Mouse (Mus musculus): ENCODE data around the gene Cgrrf1.

Cgrrf1 gene

GRCm38 (mm10) chr14:46821873-46822716, 9.8 kb upstream of the Cgrrf1 start, which contains the start of gene Gmfb:
Gene Gmfb (minus strand): TSS chr14:46822242.
- DNase-seq (ENCODE audit: extremely low read depth, insufficient read length, low spot score) = peak; percentile 94

- DNase-seq (ENCODE audit: extremely low read depth, insufficient read length, low spot score) = no peak
Observed at GRCm38 (mm10) chr14:46823996-46824395, 7.9 kb upstream of the Cgrrf1 start.

GRCm38 (mm10) chr14:46827430-46827829, 4.5 kb upstream of the Cgrrf1 start:
- DNase-seq (ENCODE audit: extremely low read depth, insufficient read length, low spot score) = no peak

DNA sequence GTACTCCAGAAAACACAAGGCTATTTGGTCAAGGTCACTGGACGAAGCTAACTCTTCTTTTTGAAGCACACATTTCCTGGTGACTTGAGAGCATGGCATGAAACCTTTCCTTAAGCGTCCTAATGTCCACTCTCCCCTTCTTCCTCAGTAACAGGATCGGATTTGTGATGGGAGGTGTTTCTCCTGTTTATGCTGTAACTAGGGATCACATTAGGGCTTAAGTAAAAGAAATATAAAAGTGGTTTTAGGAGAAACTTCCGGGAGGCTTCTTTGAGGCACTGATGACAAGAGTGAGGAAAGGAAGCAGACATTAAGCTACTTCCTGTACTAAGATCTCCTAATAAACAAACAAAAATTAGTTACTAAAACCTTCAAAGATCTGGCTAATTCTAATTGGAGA, 630 bp upstream of the Cgrrf1 start:
- DNase-seq (ENCODE audit: extremely low read depth, insufficient read length, low spot score) = peak; percentile 30

GRCm38 (mm10) chr14:46832354-46833272, 688 bp downstream of the Cgrrf1 start:
- DNase-seq (ENCODE audit: extremely low read depth, insufficient read length, low spot score) = no peak

- DNase-seq (ENCODE audit: extremely low read depth, insufficient read length, low spot score) = no peak
Observed at GRCm38 (mm10) chr14:46839326-46839725, 7.4 kb downstream of the Cgrrf1 start.

DNA sequence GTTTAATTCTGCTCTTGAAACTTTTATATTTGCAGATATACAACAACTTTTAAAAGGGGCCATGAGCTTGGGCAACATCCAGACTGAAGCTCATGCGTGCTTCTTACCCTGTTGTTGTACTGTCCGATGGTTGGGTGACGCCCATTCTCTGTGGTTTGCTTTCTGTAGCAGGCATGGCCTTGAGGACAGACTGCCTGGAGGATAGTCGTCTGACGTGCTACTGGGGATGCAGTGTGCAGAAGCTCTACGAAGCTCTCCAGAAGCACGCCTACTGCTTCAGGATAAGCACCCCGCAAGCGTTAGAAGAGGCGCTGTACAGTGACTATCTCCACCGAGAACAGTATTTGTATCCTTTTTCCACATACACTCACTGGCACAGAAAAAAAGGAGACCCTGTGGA, 13.8 kb downstream of the Cgrrf1 start:
- no peak for DNase-seq (ENCODE audit: extremely low read depth, insufficient read length, low spot score)

- no peak for DNase-seq (ENCODE audit: extremely low read depth, insufficient read length, low spot score)
Observed at GRCm38 (mm10) chr14:46848063-46848590, 16.2 kb downstream of the Cgrrf1 start.

DNA sequence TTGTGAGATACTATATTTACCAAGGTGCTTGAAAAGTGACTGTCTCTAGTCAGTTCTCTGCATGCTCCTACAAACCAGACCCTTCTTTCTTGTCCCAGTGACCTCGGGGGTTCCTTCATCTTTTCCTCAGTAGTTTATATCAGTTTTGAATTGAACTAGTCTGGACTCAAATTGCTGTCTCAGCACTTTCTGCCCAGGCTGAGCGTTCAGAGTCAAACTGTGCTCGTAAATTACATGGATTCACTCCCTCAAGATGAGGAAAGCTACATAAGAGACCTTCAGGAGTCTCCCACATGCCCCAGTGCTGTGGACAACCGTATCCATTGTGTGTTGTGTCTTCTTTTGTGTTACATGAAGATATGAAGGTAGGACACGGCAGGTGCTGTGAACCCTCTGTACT, 16.8 kb downstream of the Cgrrf1 start:
- no peak for DNase-seq (ENCODE audit: extremely low read depth, insufficient read length, low spot score)

DNA sequence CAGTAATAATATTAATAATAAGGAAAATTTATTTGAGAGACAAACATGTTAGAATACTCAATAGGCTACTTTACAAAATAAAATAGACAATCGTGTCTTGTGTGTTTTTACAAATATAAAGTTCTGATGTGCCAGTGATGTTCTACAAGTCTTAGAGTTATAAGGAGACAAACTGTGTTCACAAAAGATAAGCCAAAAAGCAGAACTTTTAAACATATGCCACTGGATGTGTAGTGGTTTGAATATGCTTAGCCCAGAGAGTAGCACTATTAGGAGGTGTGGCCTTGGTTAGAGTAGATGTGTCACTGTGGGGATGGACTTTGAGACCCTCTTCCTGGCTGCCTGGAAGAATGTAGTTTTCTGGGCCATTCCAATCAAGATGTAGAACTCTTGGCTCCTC, 17.8 kb downstream of the Cgrrf1 start:
- no peak for DNase-seq (ENCODE audit: extremely low read depth, insufficient read length, low spot score)

DNA sequence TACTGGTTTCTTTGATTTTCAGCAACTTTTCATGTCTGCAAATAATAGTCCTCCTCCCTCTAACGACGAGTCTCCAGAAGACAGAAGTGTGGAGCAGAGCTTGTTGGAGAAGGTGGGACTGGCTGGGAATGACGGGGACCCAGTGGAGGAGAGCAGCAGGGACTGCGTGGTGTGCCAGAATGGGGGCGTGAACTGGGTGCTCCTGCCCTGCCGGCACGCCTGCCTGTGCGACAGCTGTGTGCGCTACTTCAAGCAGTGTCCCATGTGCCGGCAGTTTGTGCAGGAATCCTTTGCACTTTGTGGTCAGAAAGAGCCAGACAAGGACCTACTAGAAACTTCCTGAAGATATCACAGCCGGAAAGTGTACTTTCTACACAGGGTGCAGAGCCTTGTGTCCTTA, 21.8 kb downstream of the Cgrrf1 start:
- no peak for DNase-seq (ENCODE audit: extremely low read depth, insufficient read length, low spot score)

- no peak for DNase-seq (ENCODE audit: extremely low read depth, insufficient read length, low spot score)
Observed at GRCm38 (mm10) chr14:46862922-46863321, 31.0 kb downstream of the Cgrrf1 start.

DNA sequence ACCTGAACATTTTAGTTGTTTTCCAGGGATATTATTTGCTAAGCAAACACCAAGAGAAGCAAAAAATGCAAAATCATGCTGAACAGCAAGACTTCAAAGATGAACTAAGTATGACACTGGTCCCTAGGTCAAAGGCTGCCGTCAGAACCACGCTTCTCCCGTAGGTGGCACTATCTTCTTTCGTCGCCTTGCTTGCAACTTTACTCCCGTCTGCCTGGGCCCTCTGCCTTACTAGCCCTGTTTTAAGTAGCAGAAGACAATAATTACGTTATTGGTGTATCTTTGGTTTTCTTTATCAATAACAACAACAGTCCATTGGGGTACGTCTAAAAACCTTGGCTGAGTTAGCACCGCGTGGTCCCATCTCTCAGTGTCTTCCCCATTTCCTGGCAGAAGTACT, 49.0 kb downstream of the Cgrrf1 start:
- peak; percentile 39 for DNase-seq (ENCODE audit: extremely low read depth, insufficient read length, low spot score)

- peak; percentile 7 for DNase-seq (ENCODE audit: extremely low read depth, insufficient read length, low spot score)
Observed at GRCm38 (mm10) chr14:46881581-46882430, 49.9 kb downstream of the Cgrrf1 start.

DNA sequence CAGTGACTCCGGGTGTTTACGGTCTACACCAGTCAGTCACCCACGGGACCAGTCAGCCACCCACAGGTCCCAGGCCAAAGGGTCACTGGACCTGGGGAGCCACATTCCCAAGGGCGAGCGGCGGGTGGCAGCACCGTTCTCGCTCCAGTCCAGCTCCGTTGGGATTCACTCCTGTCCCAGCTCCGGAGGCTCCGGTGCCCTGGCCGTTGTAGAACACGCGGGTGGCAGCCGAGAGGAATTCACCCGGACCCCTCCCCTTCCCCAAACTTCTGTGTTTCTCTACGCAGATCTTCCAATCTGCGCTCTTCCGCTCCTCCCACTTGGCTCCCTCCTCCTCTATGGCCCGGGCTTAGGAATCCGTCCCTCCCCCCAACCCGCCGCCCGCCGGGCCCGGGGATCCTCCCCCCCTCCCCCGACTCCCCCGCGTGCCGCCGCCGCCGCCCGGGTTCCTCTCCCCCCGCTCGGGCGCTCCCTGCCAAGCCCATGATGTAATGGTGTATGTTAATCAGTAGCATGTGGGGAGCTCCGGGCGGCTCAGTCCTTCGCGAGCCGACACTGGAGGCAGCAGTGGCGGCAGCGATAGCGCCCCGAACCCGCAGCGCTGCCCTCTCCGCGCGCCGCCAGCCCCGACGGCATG, 50.6 kb downstream of the Cgrrf1 start, which contains the start of gene Samd4:
TSS of gene Samd4 (plus strand) at position 424 of the 637 bp plus-strand sequence.
- DNase-seq (ENCODE audit: extremely low read depth, insufficient read length, low spot score) = peak; percentile 88

- peak; percentile 79 for DNase-seq (ENCODE audit: extremely low read depth, insufficient read length, low spot score)
Observed at GRCm38 (mm10) chr14:46883068-46883870, 51.3 kb downstream of the Cgrrf1 start.

DNA sequence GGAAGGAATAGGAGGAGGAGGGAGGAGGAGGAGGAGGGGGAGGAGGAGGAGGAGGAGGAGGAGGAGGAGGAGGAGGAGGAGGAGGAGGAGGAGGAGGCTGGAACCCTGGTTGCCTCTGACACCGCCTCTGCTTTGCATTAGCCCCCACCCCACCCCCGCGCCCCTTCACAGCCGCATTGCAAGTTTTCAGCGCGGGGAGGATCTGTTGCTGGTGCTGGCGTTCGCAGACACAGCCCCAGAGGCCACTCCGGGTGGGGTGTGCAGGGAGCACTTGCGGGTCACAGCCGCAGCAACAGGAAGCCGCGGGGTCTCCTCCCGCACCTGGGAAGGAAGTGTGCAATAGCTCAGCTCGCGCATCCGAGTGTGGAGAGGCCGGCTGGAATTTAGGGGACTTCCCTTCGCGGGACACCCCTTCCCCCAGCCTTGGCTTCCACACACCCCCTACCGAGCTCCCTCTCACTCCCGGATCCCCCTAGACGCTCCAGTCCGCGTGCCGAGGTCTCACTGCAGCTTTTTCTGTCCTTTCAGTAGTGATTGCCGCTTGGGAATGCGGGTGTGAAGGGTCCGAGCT, 52.0 kb downstream of the Cgrrf1 start:
- peak; percentile 75 for DNase-seq (ENCODE audit: extremely low read depth, insufficient read length, low spot score)

- peak; percentile 75 for DNase-seq (ENCODE audit: extremely low read depth, insufficient read length, low spot score)
Observed at GRCm38 (mm10) chr14:46884701-46885428, 52.9 kb downstream of the Cgrrf1 start.
